Mouse (Mus musculus): ENCODE results near the gene 1700010I14Rik. TPM values are rescaled to one million over a fixed set of nuclear protein-coding genes. Genes with fewer than 3 reads are reported as not detected.

Gene 1700010I14Rik
- 2.5 TPM for polyA plus RNA-seq (2014; fragmentation: Illumina TruSeq; extraction: RNeasy Lipid Tissue Mini Kit (QIAGEN cat#74804); ENCODE audit: low read depth, low replicate concordance)

GRCm38 (mm10) chr17:8988119-8988807, at the start of gene 1700010I14Rik:
1700010I14Rik (plus strand) TSS chr17:8988333.

